8 mouse cellular contexts compared by ENCODE assay signal in genomic region chr12:107930611-107931350, GRCm38 (mm10).
DNase-seq lines count a peak whose midpoint lies in the region; ATAC-seq and TF ChIP-seq lines count a peak whose summit lies in the region.
"Had no signal": no experiment of that assay in that cellular context is flagged by ENCODE, and none has a peak within 500 bp of the region (broad histone marks: within the 10 kb centered on the region; RNA-seq: fewer than 3 reads in every experiment).

No protein-coding gene starts in this region.

- H3K4me3 ChIP-seq in hindbrain, postnatal 0 days (ENCODE audit: low read length), result no peak overlapping the region
- no peak overlapping the region for H3K4me3 ChIP-seq in myocyte
- H3K4me3 ChIP-seq: erythroblast, embryonic 14.5 days had no signal

- TF ChIP-seq CTCF in hindbrain, postnatal 0 days (IDR thresholded peaks at IDR 0.05; ENCODE audit: low read depth), result no peak

- H3K9me3 ChIP-seq in hindbrain, postnatal 0 days (ENCODE audit: low read length), result no peaks in the 10 kb centered on the region

- no peaks in the 10 kb centered on the region for H3K27me3 ChIP-seq in hindbrain, postnatal 0 days (ENCODE audit: insufficient read depth, low read length)
- no peaks in the 10 kb centered on the region for H3K27me3 ChIP-seq in myocyte (ENCODE audit: control insufficient read depth, insufficient read depth, insufficient read length)

- peak overlapping the region; percentile 32; the same call in 1 of the 2 replicates for H3K27ac ChIP-seq in hindbrain, postnatal 0 days

- DNase-seq in adrenal gland, adult 18-20 months (ENCODE audit: low spot score in 2 of 2), result peak; percentile 22 to 33
- DNase-seq in cerebellum, adult 9-10 months, result peak; percentile 56
- DNase-seq in gastrocnemius, adult 8-10 months (ENCODE audit: low spot score in 2 of 2), result peak; percentile 28 to 39
- peak; percentile 78 for DNase-seq in hindbrain, postnatal 0 days (ENCODE audit: low spot score)
- peak; percentile 60 to 62 for DNase-seq in left cerebral cortex, adult 8-10 months (ENCODE audit: low spot score in 2 of 2)
- DNase-seq in thymus, postnatal 4 days, result peak; percentile 79

- no peak overlapping the region for H3K9ac ChIP-seq in hindbrain, postnatal 0 days (replicated peaks; ENCODE audit: low read length)

- no peaks in the 10 kb centered on the region for H3K79me2 ChIP-seq in myocyte (ENCODE audit: control insufficient read depth, insufficient read depth)

- no peak for ATAC-seq in hindbrain, postnatal 0 days

- H3K4me1 ChIP-seq in hindbrain, postnatal 0 days (ENCODE audit: insufficient read depth, low read length), result peaks cover 23% of the 10 kb centered on the region

- no peak for TF ChIP-seq POLR2A in myocyte (IDR thresholded peaks at IDR 0.05; ENCODE audit: insufficient read length, low read depth)

- H3ac ChIP-seq in myocyte (ENCODE audit: control insufficient read depth, insufficient read length), result no peak overlapping the region

- 30% methylated on average over 28 of the region's 28 CpGs for WGBS in hindbrain, postnatal 0 days

- H3K4me2 ChIP-seq in hindbrain, postnatal 0 days (ENCODE audit: low read depth, low read length), result peak overlapping the region; percentile 38
- peak overlapping the region; percentile 52 for H3K4me2 ChIP-seq in myocyte (ENCODE audit: low read depth)

- H3K36me3 ChIP-seq in hindbrain, postnatal 0 days (ENCODE audit: insufficient read depth, low read length), result no peaks in the 10 kb centered on the region
- no peaks in the 10 kb centered on the region for H3K36me3 ChIP-seq in myocyte (ENCODE audit: control insufficient read depth, insufficient read depth)

TF ChIP-seq in myocyte, 11 proteins besides CTCF, POLR2A, EP300 and RAD21:
- no peak for TF ChIP-seq MYOD1 (IDR thresholded peaks at IDR 0.05; ENCODE audit: control insufficient read depth in 1 of 3, insufficient read length in 2 of 3, low read depth in 2 of 3)
- TF ChIP-seq MYOG (IDR thresholded peaks at IDR 0.05; ENCODE audit: control insufficient read depth in 1 of 3, insufficient read depth in 1 of 3, insufficient read length in 2 of 3, low read depth in 2 of 3), result no peak
- no peak for TF ChIP-seq CEBPB (IDR thresholded peaks at IDR 0.05; ENCODE audit: insufficient read depth, poor library complexity, severe bottlenecking)
- no peak for TF ChIP-seq REST (IDR thresholded peaks at IDR 0.05; ENCODE audit: insufficient read depth, insufficient read length)

Comparison
In these comparisons a context has a peak if more than half of its experiments do, and no peak if none do; other contexts are left out.
1. DNase-seq: peak in every context shown above with its lines; median percentile 79 in thymus, postnatal 4 days; 78 in hindbrain, postnatal 0 days; 61 in left cerebral cortex, adult 8-10 months; 56 in cerebellum, adult 9-10 months; 34 in gastrocnemius, adult 8-10 months; 28 in adrenal gland, adult 18-20 months.